Mouse (Mus musculus) heart, embryonic 11.5 days (tissue): Measurements from ENCODE around the gene Nmu. TPM values are rescaled to one million over a fixed set of nuclear protein-coding genes. Genes with fewer than 3 reads are reported as not detected.

ENCODE experiments used
- ATAC-seq: fragments of 200-750 bp; cut with Nextera tagmentation; replicated peaks from 2 replicates; pipeline ENCODE4 v1.8.0; 2017; ENCODE audit warnings: moderate library complexity; ENCODE audit not compliant: insufficient number of reproducible peaks, low FRiP score, low TSS enrichment
- H3K27ac ChIP-seq: fragments of 300-500 bp; sonication (generic); 2 replicates; pipeline ENCODE4 v1.5.1; 2014; ENCODE audit warnings: mild to moderate bottlenecking, low read depth, low read length
- H3K27me3 ChIP-seq: fragments of 300-500 bp; sonication (generic); 2 replicates; pipeline ENCODE4 v1.6.1; 2014; ENCODE audit warnings: mild to moderate bottlenecking, low read length, mixed read lengths; ENCODE audit not compliant: control insufficient read depth, insufficient read depth
- H3K36me3 ChIP-seq: fragments of 300-500 bp; sonication (generic); 2 replicates; pipeline ENCODE4 v1.6.1; 2014; ENCODE audit warnings: mild to moderate bottlenecking, low read length, moderate library complexity, mixed read lengths; ENCODE audit not compliant: control insufficient read depth, insufficient read depth
- H3K4me1 ChIP-seq: fragments of 300-500 bp; sonication (generic); 2 replicates; pipeline ENCODE4 v1.6.1; 2014; ENCODE audit warnings: low read length; ENCODE audit not compliant: control insufficient read depth, insufficient read depth
- H3K4me2 ChIP-seq: fragments of 300-500 bp; sonication (generic); 2 replicates; pipeline ENCODE4 v1.6.1; 2014; ENCODE audit warnings: mild to moderate bottlenecking, moderate library complexity
- H3K4me3 ChIP-seq: fragments of 300-500 bp; sonication (generic); 2 replicates; pipeline ENCODE4 v1.5.1; 2014; ENCODE audit warnings: low read depth, low read length
- H3K9ac ChIP-seq: fragments of 300-500 bp; sonication (generic); 2 replicates; pipeline ENCODE4 v1.6.1; 2014; ENCODE audit warnings: mild to moderate bottlenecking, low read depth, low read length, moderate library complexity
- H3K9me3 ChIP-seq: fragments of 300-500 bp; sonication (generic); replicated peaks from 2 replicates; pipeline ENCODE4 v1.6.1; 2016; ENCODE audit warnings: low read length; ENCODE audit not compliant: control insufficient read depth
- WGBS: fragments of 180-500 bp; shearing (Covaris S2); extraction: QIAGEN DNeasy Blood & Tissue Kit; methylation state at CpG from one replicate; pipeline ENCODE4 v1.1.7; 2014; ENCODE audit not compliant: insufficient replicate concordance; 5-methylcytosine and 5-hydroxymethylcytosine counted together
- polyA plus RNA-seq: library from polyadenylated mRNA; unstranded; fragments of >200 nt; fragmentation: Nextera tagmentation; extraction: Ambion mirVana; gene quantifications from 2 replicates; pipeline ENCODE4 v1.2.1, GENCODE M21; 2014

The Nmu gene
- polyA plus RNA-seq, result not detected in 2 replicates

GRCm38 (mm10) chr5:76363453-76364104 lies at the start of gene Nmu:
Gene Nmu (minus strand): TSS chr5:76363788.
- Histone ChIP-seq H3K36me3 (no peaks in the 10 kb centered on the region), H3K4me3 (peak within 1 kb of the TSS; percentile 40), H3K9ac (peak within 1 kb of the TSS; percentile 22), H3K27me3 (peaks cover 17% of the 10 kb centered on the region), H3K27ac (no peak within 1 kb of the TSS), H3K4me1 (no peaks in the 10 kb centered on the region), H3K4me2 (peak within 1 kb of the TSS; percentile 80), H3K9me3 (no peaks in the 10 kb centered on the region)
- ATAC-seq, result no peak
- 5% methylated on average over 35 of the region's 35 CpGs for WGBS

- H3K36me3 ChIP-seq, result no peaks in the 10 kb centered on the region
- H3K4me3 ChIP-seq, result no peak overlapping the region
- no peaks in the 10 kb centered on the region for H3K27me3 ChIP-seq
- H3K9ac ChIP-seq, result no peak overlapping the region
- no peaks in the 10 kb centered on the region for H3K4me1 ChIP-seq
- H3K27ac ChIP-seq, result no peak overlapping the region
- WGBS, result 73% methylated on average over 4 of the region's 4 CpGs
- H3K9me3 ChIP-seq, result no peaks in the 10 kb centered on the region
- no peak overlapping the region for H3K4me2 ChIP-seq
- ATAC-seq, result no peak
Observed at GRCm38 (mm10) chr5:76411697-76412096, 48.1 kb upstream of the Nmu start.

- 75% methylated on average over 5 of the region's 5 CpGs for WGBS
- H3K27me3 ChIP-seq, result no peaks in the 10 kb centered on the region
- ATAC-seq, result no peak
- no peaks in the 10 kb centered on the region for H3K4me1 ChIP-seq
- no peaks in the 10 kb centered on the region for H3K36me3 ChIP-seq
- no peak overlapping the region for H3K27ac ChIP-seq
- H3K4me2 ChIP-seq, result no peak overlapping the region
- no peaks in the 10 kb centered on the region for H3K9me3 ChIP-seq
- H3K9ac ChIP-seq, result no peak overlapping the region
- no peak overlapping the region for H3K4me3 ChIP-seq
Observed at GRCm38 (mm10) chr5:76394382-76394781, 30.8 kb upstream of the Nmu start.

- Histone ChIP-seq H3K9me3 (no peaks in the 10 kb centered on the region), H3K4me3 (no peak overlapping the region), H3K4me1 (no peaks in the 10 kb centered on the region), H3K27ac (no peak overlapping the region), H3K27me3 (no peaks in the 10 kb centered on the region), H3K36me3 (no peaks in the 10 kb centered on the region), H3K4me2 (no peak overlapping the region), H3K9ac (no peak overlapping the region)
- ATAC-seq, result no peak
- WGBS, result 74% methylated on average over 10 of the region's 10 CpGs
Observed at GRCm38 (mm10) chr5:76389041-76389795, 25.6 kb upstream of the Nmu start.

- Histone ChIP-seq H3K27me3 (no peaks in the 10 kb centered on the region), H3K9ac (no peak overlapping the region), H3K27ac (no peak overlapping the region), H3K4me3 (no peak overlapping the region), H3K4me2 (no peak overlapping the region), H3K4me1 (no peaks in the 10 kb centered on the region), H3K36me3 (no peaks in the 10 kb centered on the region), H3K9me3 (no peaks in the 10 kb centered on the region)
- 79% methylated on average over 2 of the region's 2 CpGs for WGBS
- no peak for ATAC-seq
Observed at GRCm38 (mm10) chr5:76388474-76388873, 24.9 kb upstream of the Nmu start.

- H3K9me3 ChIP-seq, result no peaks in the 10 kb centered on the region
- no peak for ATAC-seq
- H3K4me3 ChIP-seq, result no peak overlapping the region
- H3K9ac ChIP-seq, result no peak overlapping the region
- H3K36me3 ChIP-seq, result no peaks in the 10 kb centered on the region
- no peak overlapping the region for H3K27ac ChIP-seq
- WGBS, result 64% methylated on average over 6 of the region's 6 CpGs
- H3K4me1 ChIP-seq, result no peaks in the 10 kb centered on the region
- no peaks in the 10 kb centered on the region for H3K27me3 ChIP-seq
- no peak overlapping the region for H3K4me2 ChIP-seq
Observed at GRCm38 (mm10) chr5:76383673-76384072, 20.1 kb upstream of the Nmu start.

GRCm38 (mm10) chr5:76381836-76382235 lies 18.2 kb upstream of the Nmu start:
- no peaks in the 10 kb centered on the region for H3K9me3 ChIP-seq
- no peak for ATAC-seq
- no peak overlapping the region for H3K27ac ChIP-seq
- H3K27me3 ChIP-seq, result no peaks in the 10 kb centered on the region
- H3K4me3 ChIP-seq, result no peak overlapping the region
- H3K4me1 ChIP-seq, result no peaks in the 10 kb centered on the region
- 87% methylated on average over 5 of the region's 5 CpGs for WGBS
- H3K9ac ChIP-seq, result no peak overlapping the region
- H3K4me2 ChIP-seq, result no peak overlapping the region
- H3K36me3 ChIP-seq, result no peaks in the 10 kb centered on the region

GRCm38 (mm10) chr5:76379216-76379615 lies 15.6 kb upstream of the Nmu start:
- Histone ChIP-seq H3K4me3 (no peak overlapping the region), H3K36me3 (no peaks in the 10 kb centered on the region), H3K9me3 (no peaks in the 10 kb centered on the region), H3K27ac (no peak overlapping the region), H3K4me2 (no peak overlapping the region), H3K9ac (no peak overlapping the region), H3K27me3 (no peaks in the 10 kb centered on the region), H3K4me1 (no peaks in the 10 kb centered on the region)
- no peak for ATAC-seq
- 27% methylated on average over 3 of the region's 3 CpGs for WGBS
